In the genomic region with DNA sequence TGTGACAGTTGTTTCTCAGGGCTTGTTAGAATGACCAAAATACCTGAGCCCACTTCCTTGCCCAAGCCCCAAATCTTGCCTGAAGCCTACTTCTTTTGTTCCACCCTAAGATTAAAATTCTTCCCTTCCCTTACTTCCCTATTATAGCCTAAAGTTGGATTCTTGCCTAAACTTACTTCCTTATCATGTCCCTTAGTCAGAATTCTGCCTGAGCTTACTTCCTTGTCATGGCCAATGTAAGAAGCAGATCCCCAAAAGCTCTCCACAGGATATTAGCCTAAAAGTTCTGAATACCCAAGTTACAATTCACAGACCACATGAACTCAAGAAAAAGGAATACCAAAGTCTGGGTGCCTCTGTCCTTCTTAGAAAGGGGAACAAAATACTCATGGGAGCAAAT, we compare ENCODE assay signal across 27 mouse cellular contexts. TPM values are rescaled to one million over a fixed set of nuclear protein-coding genes. Genes with fewer than 3 reads are reported as not detected.
DNase-seq lines count a peak whose midpoint lies in the region; ATAC-seq and TF ChIP-seq lines count a peak whose summit lies in the region.
"Had no signal": no experiment of that assay in that cellular context is flagged by ENCODE, and none has a peak within 500 bp of the region (broad histone marks: within the 10 kb centered on the region; RNA-seq: fewer than 3 reads in every experiment).

No protein-coding gene starts in this region.

- no peaks in the 10 kb centered on the region for H3K27me3 ChIP-seq in liver, adult 2 months (ENCODE audit: control insufficient read depth, insufficient read depth, low read length)
- no peaks in the 10 kb centered on the region for H3K27me3 ChIP-seq in liver, embryonic 11.5 days (replicated peaks; ENCODE audit: control insufficient read depth, insufficient read depth, low read length)
- H3K27me3 ChIP-seq: embryonic facial prominence, embryonic 13.5 days; embryonic facial prominence, embryonic 15.5 days; forebrain, embryonic 13.5 days; forebrain, embryonic 15.5 days had no signal

- no peak for TF ChIP-seq POLR2A in liver, adult 2 months (IDR thresholded peaks at IDR 0.05; ENCODE audit: extremely low read depth, insufficient read depth, low read length)

- peak; percentile 7 for DNase-seq in liver, adult 2 months (ENCODE audit: extremely low read depth, low read depth, low spot score)
- no peak for DNase-seq in liver, embryonic 11.5 days (ENCODE audit: low spot score)
- peak; percentile 10 for DNase-seq in 416B (ENCODE audit: low read depth)
- peak; percentile 66 for DNase-seq in MEL-GATA-1-ER (ENCODE audit: extremely low read depth, low read depth)
- DNase-seq in urinary bladder, postnatal 25 days (ENCODE audit: low spot score) = no peak
- DNase-seq in layer of hippocampus, adult 2 months (ENCODE audit: low spot score in 2 of 2) = no peak
- DNase-seq: adrenal gland, adult 2 months; adrenal gland, postnatal 10 days; adrenal gland, postnatal 25 days; cerebellum, adult 11-12 months; cerebellum, adult 2 months; cerebellum, adult 9-11 months; cerebellum, postnatal 14 days; cerebellum, postnatal 36 days; embryo, embryonic 11 days; forebrain, postnatal 0 days had no signal

- H3K79me2 ChIP-seq in liver, adult 2 months (ENCODE audit: control insufficient read depth, insufficient read depth, low read length) = no peaks in the 10 kb centered on the region

- H3K4me3 ChIP-seq in liver, adult 2 months (ENCODE audit: insufficient read depth, low read depth, low read length) = no peak overlapping the region
- no peak overlapping the region for H3K4me3 ChIP-seq in liver, embryonic 11.5 days (ENCODE audit: low read depth, low read length)
- no peak overlapping the region for H3K4me3 ChIP-seq in layer of hippocampus, adult 2 months
- H3K4me3 ChIP-seq: embryonic facial prominence, embryonic 13.5 days; embryonic facial prominence, embryonic 15.5 days; erythroblast, embryonic 14.5 days; forebrain, embryonic 13.5 days; forebrain, embryonic 15.5 days had no signal

- H3K9me3 ChIP-seq in liver, embryonic 11.5 days (ENCODE audit: control insufficient read depth, low read length) = no peaks in the 10 kb centered on the region
- H3K9me3 ChIP-seq: embryonic facial prominence, embryonic 13.5 days; embryonic facial prominence, embryonic 15.5 days; forebrain, embryonic 13.5 days; forebrain, embryonic 15.5 days had no signal

- H3K9ac ChIP-seq in liver, adult 2 months (ENCODE audit: low read depth, low read length) = no peak overlapping the region
- H3K9ac ChIP-seq in liver, embryonic 11.5 days (ENCODE audit: low read depth, low read length) = no peak overlapping the region
- H3K9ac ChIP-seq: embryonic facial prominence, embryonic 13.5 days; embryonic facial prominence, embryonic 15.5 days; forebrain, embryonic 13.5 days; forebrain, embryonic 15.5 days; forebrain, postnatal 0 days had no signal

- no peak for TF ChIP-seq CTCF in liver, adult 2 months (IDR thresholded peaks at IDR 0.05; ENCODE audit: low read depth, low read length)
- TF ChIP-seq CTCF in layer of hippocampus, adult 2 months (conservative IDR thresholded peaks at IDR 0.05) = no peak

- H3K36me3 ChIP-seq in liver, adult 2 months (ENCODE audit: control insufficient read depth, insufficient read depth, low read length) = no peaks in the 10 kb centered on the region
- no peaks in the 10 kb centered on the region for H3K36me3 ChIP-seq in liver, embryonic 11.5 days (ENCODE audit: control insufficient read depth, insufficient read depth, low read length)
- H3K36me3 ChIP-seq: embryonic facial prominence, embryonic 13.5 days; embryonic facial prominence, embryonic 15.5 days; forebrain, embryonic 15.5 days had no signal

- H3K4me1 ChIP-seq in liver, adult 2 months (ENCODE audit: control insufficient read depth, insufficient read depth, low read length) = no peaks in the 10 kb centered on the region
- H3K4me1 ChIP-seq in liver, embryonic 11.5 days (replicated peaks; ENCODE audit: control insufficient read depth, insufficient read depth, low read length) = no peaks in the 10 kb centered on the region
- H3K4me1 ChIP-seq: embryonic facial prominence, embryonic 13.5 days; embryonic facial prominence, embryonic 15.5 days; forebrain, embryonic 13.5 days; forebrain, embryonic 15.5 days had no signal

- no peak overlapping the region for H3K27ac ChIP-seq in liver, adult 2 months (replicated peaks; ENCODE audit: insufficient read depth, low read depth, low read length)
- no peak overlapping the region for H3K27ac ChIP-seq in liver, embryonic 11.5 days (ENCODE audit: low read depth, low read length)
- no peak overlapping the region for H3K27ac ChIP-seq in layer of hippocampus, adult 2 months
- H3K27ac ChIP-seq: embryonic facial prominence, embryonic 13.5 days; embryonic facial prominence, embryonic 15.5 days; forebrain, embryonic 13.5 days; forebrain, embryonic 15.5 days had no signal

- H3K4me2 ChIP-seq in liver, embryonic 11.5 days = no peak overlapping the region
- H3K4me2 ChIP-seq: embryonic facial prominence, embryonic 13.5 days; embryonic facial prominence, embryonic 15.5 days; forebrain, embryonic 13.5 days; forebrain, embryonic 15.5 days had no signal

- no peak for ATAC-seq in liver, embryonic 11.5 days (replicated peaks; ENCODE audit: low FRiP score)
- 0 out of 2 replicates have a peak, but pooled peaks have one; percentile 34 for ATAC-seq in megakaryocyte progenitor cell, adult 5-6 weeks (replicated peaks; ENCODE audit: poor library complexity)
- ATAC-seq: forebrain, embryonic 13.5 days; forebrain, embryonic 15.5 days; forebrain, postnatal 0 days had no signal

RNA-seq across cellular contexts. Expression of gene A630010A05Rik, which starts 26.4 kb away (rescaled TPM):
- total RNA-seq in liver, adult 2 months (2014; rRNA removed) = not detected in 2 replicates
- polyA plus RNA-seq in liver, adult 2 months (2012; rRNA removed) = not detected in 2 replicates
- polyA plus RNA-seq in liver, embryonic 11.5 days (2014; fragmentation: Nextera tagmentation; extraction: Ambion mirVana) = not detected in 2 replicates
- not detected in 2 replicates for total RNA-seq in megakaryocyte progenitor cell, adult 5-6 weeks (2015)
- not detected in 2 replicates for total RNA-seq in megakaryocyte progenitor cell, adult 5-6 weeks (2017)
- not detected for total RNA-seq in layer of hippocampus, adult 2 months (2021)
- total RNA-seq: adrenal gland, adult 2 months; adrenal gland, postnatal 10 days; adrenal gland, postnatal 25 days; adrenal gland, postnatal 4 days; common myeloid progenitor, adult 5-6 weeks; forebrain, postnatal 0 days had no signal
- polyA plus RNA-seq: adrenal gland, adult 2 months; C2C12; cerebellum, adult 2 months; embryonic facial prominence, embryonic 11.5 days; embryonic facial prominence, embryonic 13.5 days; embryonic facial prominence, embryonic 15.5 days; erythroblast, embryonic 14.5 days; forebrain, embryonic 11.5 days; forebrain, embryonic 13.5 days; forebrain, embryonic 15.5 days; forebrain, postnatal 0 days had no signal

Comparison
In these comparisons a context has a peak if more than half of its experiments do, and no peak if none do; other contexts are left out.
1. DNase-seq: peak in liver, adult 2 months (single experiment), 416B (single experiment) and MEL-GATA-1-ER (single experiment); none in liver, embryonic 11.5 days (single experiment), urinary bladder, postnatal 25 days (single experiment) and layer of hippocampus, adult 2 months (0 of 2).